Mouse (Mus musculus) embryonic facial prominence, embryonic 12.5 days (tissue): Measurements from ENCODE around the gene Rgs6. TPM values are rescaled to one million over a fixed set of nuclear protein-coding genes. Genes with fewer than 3 reads are reported as not detected.

Experiments
- ATAC-seq: fragments of 200-750 bp; cut with Nextera tagmentation; 2 replicates; pipeline ENCODE4 v1.8.0; 2017; ENCODE audit not compliant: insufficient number of reproducible peaks, insufficient read depth, low FRiP score, low TSS enrichment
- H3K27ac ChIP-seq: fragments of 300-500 bp; sonication (generic); 2 replicates; pipeline ENCODE4 v1.5.1; 2016; ENCODE audit warnings: mild to moderate bottlenecking
- H3K27me3 ChIP-seq: fragments of 300-500 bp; sonication (generic); 2 replicates; pipeline ENCODE4 v1.6.1; 2016; ENCODE audit warnings: mild to moderate bottlenecking, moderate library complexity
- H3K36me3 ChIP-seq: fragments of 300-500 bp; sonication (generic); 2 replicates; pipeline ENCODE4 v1.6.1; 2016; ENCODE audit warnings: mild to moderate bottlenecking
- H3K4me1 ChIP-seq: fragments of 300-500 bp; sonication (generic); 2 replicates; pipeline ENCODE4 v1.6.1; 2016
- H3K4me2 ChIP-seq: fragments of 300-500 bp; sonication (generic); replicated peaks from 2 replicates; pipeline ENCODE4 v1.6.1; 2016; ENCODE audit warnings: mild to moderate bottlenecking, moderate library complexity
- H3K4me3 ChIP-seq: fragments of 300-500 bp; sonication (generic); 2 replicates; pipeline ENCODE4 v1.5.1; 2016; ENCODE audit warnings: mild to moderate bottlenecking
- H3K9ac ChIP-seq: fragments of 300-500 bp; sonication (generic); 2 replicates; pipeline ENCODE4 v1.6.1; 2016; ENCODE audit warnings: mild to moderate bottlenecking, moderate library complexity
- H3K9me3 ChIP-seq: fragments of 300-500 bp; sonication (generic); 2 replicates; pipeline ENCODE4 v1.6.1; 2016; ENCODE audit warnings: mild to moderate bottlenecking, moderate library complexity
- WGBS: fragments of 180-500 bp; shearing (Covaris S2); methylation state at CpG from one replicate; pipeline ENCODE4 v1.1.7; 2016; 5-methylcytosine and 5-hydroxymethylcytosine counted together
- polyA plus RNA-seq: library from polyadenylated mRNA; unstranded; fragments of >200 nt; fragmentation: Nextera tagmentation; extraction: Ambion mirVana; gene quantifications from 2 replicates; pipeline ENCODE4 v1.2.1, GENCODE M21; 2016

Gene Rgs6
- polyA plus RNA-seq, 1 experiment from 2014 or later = 3.7 TPM

- H3K4me3 ChIP-seq = no peak overlapping the region
- no peak overlapping the region for H3K4me2 ChIP-seq
- WGBS = 75% methylated on average over 4 of the region's 4 CpGs
- no peak for ATAC-seq
- H3K4me1 ChIP-seq = 0 out of 2 replicates have a peak, but pooled peaks cover 3% of the 10 kb centered on the region
- no peak overlapping the region for H3K27ac ChIP-seq
- H3K9ac ChIP-seq = no peak overlapping the region
- no peaks in the 10 kb centered on the region for H3K27me3 ChIP-seq
- H3K36me3 ChIP-seq = no peaks in the 10 kb centered on the region
- no peaks in the 10 kb centered on the region for H3K9me3 ChIP-seq
Observed at GRCm38 (mm10) chr12:83087010-83087409, 498.9 kb downstream of the Rgs6 start.

DNA sequence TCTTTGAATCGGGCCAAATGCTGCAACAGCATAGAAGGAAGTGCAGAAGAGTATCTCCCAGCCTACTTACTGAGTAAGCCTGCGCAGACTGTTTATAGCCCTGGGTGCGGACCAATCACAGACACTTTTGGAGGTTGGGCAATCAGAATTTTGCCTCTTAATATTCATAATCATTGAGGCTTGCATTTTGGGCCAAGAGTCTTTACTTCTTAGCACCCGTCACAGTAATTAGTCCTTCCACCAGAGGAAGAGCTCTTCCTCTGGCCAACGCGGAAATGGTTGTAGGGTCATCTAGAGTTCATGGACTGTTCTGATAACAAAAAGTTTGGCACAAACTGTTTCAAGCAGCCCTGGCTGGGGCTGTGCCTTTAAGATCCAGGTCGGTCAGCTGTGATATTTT is 499.5 kb downstream of the Rgs6 start:
- 64% methylated on average over 7 of the region's 7 CpGs for WGBS
- Histone ChIP-seq H3K36me3 (no peaks in the 10 kb centered on the region), H3K27ac (no peak overlapping the region), H3K4me2 (no peak overlapping the region), H3K9ac (no peak overlapping the region), H3K4me1 (0 out of 2 replicates have a peak, but pooled peaks cover 3% of the 10 kb centered on the region), H3K4me3 (no peak overlapping the region), H3K27me3 (no peaks in the 10 kb centered on the region), H3K9me3 (no peaks in the 10 kb centered on the region)
- ATAC-seq = no peak

DNA sequence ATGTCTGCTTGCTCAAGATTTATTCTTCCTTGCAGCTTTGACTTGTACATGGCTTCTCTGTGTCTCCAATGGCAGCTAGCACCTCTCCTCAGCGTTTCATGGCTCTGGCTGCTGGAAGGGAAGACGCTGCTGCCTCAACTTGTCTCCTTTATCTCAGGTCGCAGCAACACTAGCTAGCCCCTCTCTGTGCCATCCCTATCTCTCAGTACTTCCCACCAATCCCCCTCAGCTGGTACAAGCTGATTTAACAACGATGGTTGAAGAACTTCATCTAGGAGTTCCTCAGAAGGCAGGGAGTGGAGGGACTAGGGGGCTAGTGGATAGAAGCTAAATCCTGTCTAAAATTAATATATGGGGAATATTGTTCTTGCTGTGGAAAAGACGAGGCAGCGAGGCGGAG is 503.9 kb downstream of the Rgs6 start:
- ATAC-seq = no peak
- H3K9ac ChIP-seq = no peak overlapping the region
- H3K4me2 ChIP-seq = no peak overlapping the region
- 85% methylated on average over 7 of the region's 7 CpGs for WGBS
- H3K9me3 ChIP-seq = no peaks in the 10 kb centered on the region
- no peaks in the 10 kb centered on the region for H3K36me3 ChIP-seq
- 0 out of 2 replicates have a peak, but pooled peaks cover 3% of the 10 kb centered on the region for H3K4me1 ChIP-seq
- H3K27me3 ChIP-seq = no peaks in the 10 kb centered on the region
- H3K4me3 ChIP-seq = no peak overlapping the region
- no peak overlapping the region for H3K27ac ChIP-seq

GRCm38 (mm10) chr12:83097787-83098186 is 509.7 kb downstream of the Rgs6 start:
- Histone ChIP-seq H3K4me2 (no peak overlapping the region), H3K4me1 (no peaks in the 10 kb centered on the region), H3K27ac (no peak overlapping the region), H3K27me3 (no peaks in the 10 kb centered on the region), H3K36me3 (no peaks in the 10 kb centered on the region), H3K9me3 (no peaks in the 10 kb centered on the region), H3K9ac (no peak overlapping the region), H3K4me3 (no peak overlapping the region)
- ATAC-seq = no peak
- WGBS = 63% methylated on average over 1 of the region's 1 CpGs

- H3K27me3 ChIP-seq = no peaks in the 10 kb centered on the region
- no peak overlapping the region for H3K4me3 ChIP-seq
- no peak overlapping the region for H3K9ac ChIP-seq
- no peak for ATAC-seq
- H3K4me2 ChIP-seq = no peak overlapping the region
- no peaks in the 10 kb centered on the region for H3K36me3 ChIP-seq
- H3K27ac ChIP-seq = no peak overlapping the region
- H3K9me3 ChIP-seq = no peaks in the 10 kb centered on the region
- WGBS = 58% methylated on average over 10 of the region's 10 CpGs
- H3K4me1 ChIP-seq = no peaks in the 10 kb centered on the region
Observed at GRCm38 (mm10) chr12:83098646-83099371, 510.7 kb downstream of the Rgs6 start.

- Histone ChIP-seq H3K4me2 (no peak overlapping the region), H3K36me3 (no peaks in the 10 kb centered on the region), H3K9me3 (no peaks in the 10 kb centered on the region), H3K4me3 (no peak overlapping the region), H3K27me3 (no peaks in the 10 kb centered on the region), H3K4me1 (no peaks in the 10 kb centered on the region), H3K27ac (no peak overlapping the region), H3K9ac (no peak overlapping the region)
- ATAC-seq = no peak
- WGBS = 86% methylated on average over 2 of the region's 2 CpGs
Observed at GRCm38 (mm10) chr12:83099920-83100319, 511.8 kb downstream of the Rgs6 start.

GRCm38 (mm10) chr12:83100413-83100812 is 512.3 kb downstream of the Rgs6 start:
- H3K27me3 ChIP-seq = no peaks in the 10 kb centered on the region
- no peaks in the 10 kb centered on the region for H3K9me3 ChIP-seq
- H3K36me3 ChIP-seq = no peaks in the 10 kb centered on the region
- WGBS = 79% methylated on average over 9 of the region's 9 CpGs
- no peaks in the 10 kb centered on the region for H3K4me1 ChIP-seq
- no peak overlapping the region for H3K27ac ChIP-seq
- H3K9ac ChIP-seq = no peak overlapping the region
- no peak overlapping the region for H3K4me2 ChIP-seq
- no peak for ATAC-seq
- no peak overlapping the region for H3K4me3 ChIP-seq

GRCm38 (mm10) chr12:83100848-83101247 is 512.8 kb downstream of the Rgs6 start:
- H3K27me3 ChIP-seq = no peaks in the 10 kb centered on the region
- H3K9me3 ChIP-seq = no peaks in the 10 kb centered on the region
- H3K9ac ChIP-seq = no peak overlapping the region
- 66% methylated on average over 7 of the region's 7 CpGs for WGBS
- no peak overlapping the region for H3K4me2 ChIP-seq
- no peaks in the 10 kb centered on the region for H3K36me3 ChIP-seq
- H3K4me3 ChIP-seq = no peak overlapping the region
- no peaks in the 10 kb centered on the region for H3K4me1 ChIP-seq
- ATAC-seq = no peak
- no peak overlapping the region for H3K27ac ChIP-seq

DNA sequence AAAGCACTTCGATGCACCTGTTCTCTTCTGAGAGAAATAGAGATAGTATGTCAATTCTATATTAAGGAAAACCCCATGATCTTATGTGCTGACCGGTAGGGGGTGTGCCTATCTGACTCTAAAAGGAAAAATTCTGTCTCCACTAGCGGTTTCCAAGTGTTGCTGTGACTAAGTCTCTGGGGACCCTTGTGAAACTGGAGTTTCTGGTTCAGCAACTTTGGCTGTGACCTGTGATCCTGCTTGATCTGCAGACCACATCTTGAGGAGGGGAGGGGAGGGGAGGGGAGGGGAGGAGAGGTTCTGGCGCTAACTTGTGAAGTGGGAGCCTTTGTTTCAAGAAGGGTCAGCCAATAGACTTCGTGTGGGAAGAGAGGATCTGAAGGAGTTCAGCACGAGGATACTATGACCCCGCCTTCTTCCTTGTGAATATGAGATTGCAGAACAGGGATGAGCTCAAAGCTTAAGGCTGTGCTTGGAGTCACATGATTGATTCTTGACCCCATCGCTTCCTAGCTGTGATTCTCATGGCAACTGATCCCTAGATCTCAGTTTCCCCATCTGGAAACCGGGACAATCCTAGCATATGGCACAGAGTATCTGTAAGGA is 517.5 kb downstream of the Rgs6 start:
- Histone ChIP-seq H3K36me3 (no peaks in the 10 kb centered on the region), H3K27ac (no peak overlapping the region), H3K4me1 (no peaks in the 10 kb centered on the region), H3K9ac (no peak overlapping the region), H3K4me2 (no peak overlapping the region), H3K4me3 (no peak overlapping the region), H3K27me3 (no peaks in the 10 kb centered on the region), H3K9me3 (no peaks in the 10 kb centered on the region)
- no peak for ATAC-seq
- 46% methylated on average over 9 of the region's 9 CpGs for WGBS

GRCm38 (mm10) chr12:83106120-83106517 is 518.0 kb downstream of the Rgs6 start:
- WGBS = 87% methylated on average over 5 of the region's 5 CpGs
- Histone ChIP-seq H3K4me3 (no peak overlapping the region), H3K9ac (no peak overlapping the region), H3K4me1 (no peaks in the 10 kb centered on the region), H3K4me2 (no peak overlapping the region), H3K27ac (no peak overlapping the region), H3K27me3 (no peaks in the 10 kb centered on the region), H3K36me3 (no peaks in the 10 kb centered on the region), H3K9me3 (no peaks in the 10 kb centered on the region)
- ATAC-seq = no peak

- WGBS = 94% methylated on average over 4 of the region's 4 CpGs
- no peaks in the 10 kb centered on the region for H3K4me1 ChIP-seq
Observed at GRCm38 (mm10) chr12:83109486-83109885, 521.4 kb downstream of the Rgs6 start.

GRCm38 (mm10) chr12:83109891-83110630 is 522.0 kb downstream of the Rgs6 start:
- Histone ChIP-seq H3K4me1 (no peaks in the 10 kb centered on the region), H3K4me3 (no peak overlapping the region), H3K9me3 (no peaks in the 10 kb centered on the region), H3K9ac (no peak overlapping the region), H3K4me2 (no peak overlapping the region), H3K27ac (no peak overlapping the region), H3K36me3 (no peaks in the 10 kb centered on the region), H3K27me3 (no peaks in the 10 kb centered on the region)
- ATAC-seq = no peak
- 84% methylated on average over 11 of the region's 11 CpGs for WGBS

More at GRCm38 (mm10) chr12:83109486-83109885, 521.4 kb downstream of the Rgs6 start:
- Histone ChIP-seq H3K9ac (no peak overlapping the region), H3K9me3 (no peaks in the 10 kb centered on the region), H3K4me2 (no peak overlapping the region), H3K27me3 (no peaks in the 10 kb centered on the region), H3K36me3 (no peaks in the 10 kb centered on the region), H3K27ac (no peak overlapping the region), H3K4me3 (no peak overlapping the region)
- ATAC-seq = no peak
